Mouse (Mus musculus) embryonic fibroblast, embryonic 13.5 days (primary cell): ENCODE data around the gene Plcxd1. TPM values are rescaled to one million over a fixed set of nuclear protein-coding genes. Genes with fewer than 3 reads are reported as not detected.
"Not testable (repeated sequence)": the region's sequence is repeated elsewhere in the genome, so short reads cannot be mapped to it uniquely, and the experiment has no call there.

Experiments
- H3K27ac ChIP-seq: 2 replicates; pipeline ENCODE4 v1.5.1; 2012; ENCODE audit warnings: low read length, control low read depth, inconsistent platforms; ENCODE audit not compliant: insufficient read depth
- H3K4me1 ChIP-seq: 2 replicates; pipeline ENCODE4 v1.6.1; 2011; ENCODE audit warnings: low read length; ENCODE audit not compliant: control insufficient read depth, insufficient read depth
- H3K4me3 ChIP-seq: 2 replicates; pipeline ENCODE4 v1.5.1; 2011; ENCODE audit warnings: mild to moderate bottlenecking, control low read depth, low read length; ENCODE audit not compliant: insufficient read depth
- CTCF ChIP-seq: IDR thresholded peaks from 2 replicates; pipeline ENCODE4 v1.5.1; 2011; ENCODE audit warnings: mild to moderate bottlenecking, control low read depth, low read length, moderate library complexity, borderline replicate concordance; ENCODE audit not compliant: insufficient read depth
- POLR2A ChIP-seq: IDR thresholded peaks from 2 replicates; pipeline ENCODE4 v1.6.1; 2011; ENCODE audit warnings: low read depth, mild to moderate bottlenecking, control low read depth, low read length, moderate library complexity
- polyA plus RNA-seq: library from polyadenylated mRNA; stranded (reverse); fragments of >200 nt; gene quantifications from 2 replicates; pipeline ENCODE4 v1.2.4, GENCODE M21; 2011; ENCODE audit warnings: low read depth; ENCODE audit not compliant: missing spikeins, insufficient read length

The Plcxd1 gene
- polyA plus RNA-seq, 1 experiment: 0.28 TPM

GRCm38 (mm10) chr5:110106901-110107564, 7.3 kb downstream of the Plcxd1 start:
- peak overlapping the region; percentile 78 for H3K27ac ChIP-seq
- TF ChIP-seq POLR2A (no peak; the same call in 1 of the 2 replicates), CTCF (no peak)
- peak overlapping the region; percentile 44 for H3K4me3 ChIP-seq
- H3K4me1 ChIP-seq: no peaks in the 10 kb centered on the region

GRCm38 (mm10) chr5:110107581-110108304, 8.0 kb downstream of the Plcxd1 start, which contains the start of gene Gtpbp6:
Gene Gtpbp6 (minus strand): TSS chr5:110108197.
- Histone ChIP-seq H3K27ac (peak within 1 kb of the TSS; percentile 78), H3K4me1 (no peaks in the 10 kb centered on the region)
- peak; percentile 66 for TF ChIP-seq POLR2A
- no peak for TF ChIP-seq CTCF

GRCm38 (mm10) chr5:110108305-110108628, 8.5 kb downstream of the Plcxd1 start:
- no peak for TF ChIP-seq POLR2A
- TF ChIP-seq CTCF: no peak
- Histone ChIP-seq H3K4me1 (no peaks in the 10 kb centered on the region), H3K27ac (no peak overlapping the region), H3K4me3 (no peak overlapping the region)

More at GRCm38 (mm10) chr5:110107581-110108304, 8.0 kb downstream of the Plcxd1 start, which contains the start of gene Gtpbp6:
- peak within 1 kb of the TSS; percentile 44 for H3K4me3 ChIP-seq

GRCm38 (mm10) chr5:110109991-110110441, 10.2 kb downstream of the Plcxd1 start, which contains the start of gene Zfp605:
Gene Zfp605 (plus strand): TSS chr5:110110092.
- peak within 1 kb of the TSS; percentile 12; the same call in 1 of the 2 replicates for H3K27ac ChIP-seq
- TF ChIP-seq CTCF (no peak), POLR2A (peak; percentile 77)
- peak within 1 kb of the TSS; percentile 67 for H3K4me3 ChIP-seq
- no peaks in the 10 kb centered on the region for H3K4me1 ChIP-seq

- not testable (repeated sequence) for H3K4me3 ChIP-seq, H3K4me1 ChIP-seq, H3K27ac ChIP-seq
Measured at GRCm38 (mm10) chr5:110122380-110122779, 22.6 kb downstream of the Plcxd1 start.

GRCm38 (mm10) chr5:110135293-110136086, 35.7 kb downstream of the Plcxd1 start, which contains the start of gene Chfr:
Gene Chfr (plus strand): TSS chr5:110135842.
- H3K4me3 ChIP-seq: peak within 1 kb of the TSS; percentile 98
- peak within 1 kb of the TSS; percentile 28 for H3K27ac ChIP-seq
- TF ChIP-seq CTCF: no peak
- TF ChIP-seq POLR2A: peak; percentile 85
- 0 out of 2 replicates have a peak, but pooled peaks cover 4% of the 10 kb centered on the region for H3K4me1 ChIP-seq

- 0 out of 2 replicates have a peak, but pooled peaks cover 4% of the 10 kb centered on the region for H3K4me1 ChIP-seq
- peak overlapping the region; percentile 28 for H3K27ac ChIP-seq
- H3K4me3 ChIP-seq: peak overlapping the region; percentile 98
- no peak for TF ChIP-seq CTCF
- TF ChIP-seq POLR2A: no peak
Measured at GRCm38 (mm10) chr5:110136087-110136464, 36.3 kb downstream of the Plcxd1 start.

GRCm38 (mm10) chr5:110137816-110138215, 38.0 kb downstream of the Plcxd1 start:
- TF ChIP-seq CTCF (no peak), POLR2A (no peak)
- Histone ChIP-seq H3K4me3 (no peak overlapping the region), H3K4me1 (0 out of 2 replicates have a peak, but pooled peaks cover 4% of the 10 kb centered on the region), H3K27ac (no peak overlapping the region)

GRCm38 (mm10) chr5:110139325-110139724, 39.6 kb downstream of the Plcxd1 start:
- Histone ChIP-seq H3K4me3 (no peak overlapping the region), H3K27ac (no peak overlapping the region)
- TF ChIP-seq POLR2A (no peak), CTCF (no peak)

More at GRCm38 (mm10) chr5:110139325-110139724, 39.6 kb downstream of the Plcxd1 start:
- H3K4me1 ChIP-seq: 0 out of 2 replicates have a peak, but pooled peaks cover 4% of the 10 kb centered on the region
